Mouse (Mus musculus) embryonic fibroblast, embryonic 13.5 days (primary cell): ENCODE measurements around the gene Ncoa7.

ENCODE experiments used
- CTCF ChIP-seq: IDR thresholded peaks from 2 replicates; pipeline ENCODE4 v1.5.1; 2011; ENCODE audit warnings: mild to moderate bottlenecking, control low read depth, low read length, moderate library complexity, borderline replicate concordance; ENCODE audit not compliant: insufficient read depth
- POLR2A ChIP-seq: IDR thresholded peaks from 2 replicates; pipeline ENCODE4 v1.6.1; 2011; ENCODE audit warnings: low read depth, mild to moderate bottlenecking, control low read depth, low read length, moderate library complexity

- no peak for TF ChIP-seq CTCF
- TF ChIP-seq POLR2A, result no peak
Measured at GRCm38 (mm10) chr10:30787684-30788339, 15.3 kb downstream of the Ncoa7 start.
